Mouse (Mus musculus) cerebellum, adult 2 months (tissue): ENCODE measurements at regions not wholly inside any gene's neighbourhood (a gene's known extent, or its start where the extent isn't known, plus 50 kb on each side); places are given as distances from the start of the nearest gene placed in this dataset.

Experiments
- DNase-seq, 2 experiments: peaks; one replicate each; pipeline ENCODE4 v3.0.0; 2021
- H3K27ac ChIP-seq: fragments of 200-500 bp; 2 replicates; pipeline ENCODE4 v1.5.1; 2012; ENCODE audit warnings: low read length, control low read depth, inconsistent platforms; ENCODE audit not compliant: insufficient read depth
- H3K27me3 ChIP-seq: fragments of 200-500 bp; 2 replicates; pipeline ENCODE4 v1.6.1; 2012; ENCODE audit warnings: inconsistent platforms, mild to moderate bottlenecking, low read length, moderate library complexity; ENCODE audit not compliant: control insufficient read depth, insufficient read depth
- H3K4me1 ChIP-seq: fragments of 200-500 bp; 2 replicates; pipeline ENCODE4 v1.6.1; 2011; ENCODE audit warnings: low read length; ENCODE audit not compliant: control insufficient read depth, insufficient read depth
- H3K4me3 ChIP-seq: fragments of 200-500 bp; replicated peaks from 2 replicates; pipeline ENCODE3; 2011; ENCODE audit warnings: mild to moderate bottlenecking, low read depth, low read length, control low read depth; ENCODE audit not compliant: insufficient read depth
- CTCF ChIP-seq: fragments of 200-500 bp; IDR thresholded peaks from 2 replicates; pipeline ENCODE4 v1.5.1; 2011; ENCODE audit warnings: low read depth, mild to moderate bottlenecking, control low read depth, low read length, moderate library complexity, borderline replicate concordance; ENCODE audit not compliant: insufficient read depth
- POLR2A ChIP-seq: fragments of 200-500 bp; IDR thresholded peaks from 2 replicates; pipeline ENCODE4 v1.6.1; 2011; ENCODE audit warnings: low read length, control low read depth, borderline replicate concordance; ENCODE audit not compliant: insufficient read depth
- WGBS: fragments of 180-500 bp; shearing (Covaris S2); methylation state at CpG from one replicate; pipeline ENCODE4 v1.1.7; 2018; 5-methylcytosine and 5-hydroxymethylcytosine counted together

DNA sequence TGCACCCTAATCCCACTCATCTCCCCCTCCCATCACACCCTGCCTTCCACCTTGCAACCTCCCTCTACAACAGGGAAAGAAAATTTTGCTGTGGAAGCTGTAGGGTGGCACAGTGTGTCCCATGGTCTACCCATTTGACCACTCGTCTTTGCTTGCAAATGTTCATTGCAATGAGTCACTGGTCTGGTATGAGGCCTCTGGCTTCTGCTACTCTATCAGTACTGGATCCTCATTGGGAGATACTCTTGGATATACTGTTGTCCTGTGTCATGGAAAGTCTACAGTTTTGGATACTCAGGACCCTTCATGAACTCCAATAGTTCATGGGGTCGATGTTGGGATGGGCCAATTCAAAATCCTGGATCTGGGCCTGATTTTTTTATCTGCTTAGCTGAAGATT lies 156.1 kb downstream of the 1500009L16Rik start:
- WGBS = 29% methylated on average over 2 of the region's 2 CpGs
- no peaks in the 10 kb centered on the region for H3K27me3 ChIP-seq
- DNase-seq = no peak
- no peak for TF ChIP-seq CTCF
- no peak for TF ChIP-seq POLR2A
- no peak overlapping the region for H3K4me3 ChIP-seq
- H3K27ac ChIP-seq = no peak overlapping the region
- no peaks in the 10 kb centered on the region for H3K4me1 ChIP-seq

DNA sequence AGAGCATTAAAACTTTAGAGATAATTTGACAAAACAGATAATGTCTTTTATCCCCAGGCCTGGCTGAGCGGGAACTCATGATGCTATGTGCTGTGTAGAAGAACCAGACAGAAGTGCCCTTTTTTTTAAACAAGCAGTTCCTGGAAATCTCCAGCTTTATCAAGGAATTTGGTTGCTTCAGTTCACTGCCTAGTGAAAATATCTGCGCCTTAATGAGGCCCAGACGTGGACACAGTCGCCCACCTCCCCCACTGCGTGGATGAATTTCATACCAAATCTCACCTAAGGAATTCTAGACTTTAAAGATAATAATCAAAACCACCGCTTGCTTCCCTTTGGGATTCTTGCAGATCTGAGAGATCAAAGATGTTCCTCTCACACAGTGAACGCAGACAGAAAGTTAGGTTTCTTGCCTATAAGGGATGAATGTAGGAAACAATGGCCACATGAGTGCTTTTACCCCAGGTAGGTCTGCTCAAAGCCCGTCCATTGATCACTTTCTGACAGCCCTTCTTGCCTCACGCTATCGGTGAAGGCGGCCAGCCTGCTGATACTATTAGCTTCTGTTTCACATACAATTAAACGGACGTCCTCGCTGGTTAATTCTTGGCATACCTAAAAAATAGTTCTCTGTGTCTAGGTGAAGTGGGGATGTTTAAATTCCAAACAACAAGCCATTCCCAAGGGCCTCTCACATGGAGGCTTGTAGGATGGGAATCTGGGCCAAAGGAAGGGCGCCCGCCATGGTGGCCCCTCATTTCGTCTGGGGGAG lies 159.6 kb downstream of the 1500009L16Rik start:
- Histone ChIP-seq H3K27me3 (no peaks in the 10 kb centered on the region), H3K27ac (no peak overlapping the region), H3K4me3 (no peak overlapping the region), H3K4me1 (no peaks in the 10 kb centered on the region)
- no peak for DNase-seq
- WGBS = 90% methylated on average over 17 of the region's 17 CpGs
- no peak for TF ChIP-seq POLR2A
- no peak for TF ChIP-seq CTCF

DNA sequence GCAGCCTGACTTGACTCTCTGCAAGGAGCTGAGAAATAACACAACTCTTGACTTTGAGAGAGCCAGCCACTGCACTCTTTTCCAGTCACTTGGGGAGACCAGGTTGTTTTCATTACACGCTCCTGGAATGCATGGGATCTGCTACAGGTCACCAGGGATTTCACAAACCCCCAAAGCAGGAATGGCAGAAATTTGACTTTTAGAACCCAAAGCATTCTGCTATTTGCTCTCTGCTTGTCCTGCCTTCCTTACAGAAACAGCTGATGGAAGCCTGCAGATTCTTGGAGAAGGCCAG lies 160.2 kb downstream of the 1500009L16Rik start:
- Histone ChIP-seq H3K27ac (no peak overlapping the region), H3K4me3 (no peak overlapping the region), H3K4me1 (no peaks in the 10 kb centered on the region; the same call in 1 of the 2 replicates), H3K27me3 (no peaks in the 10 kb centered on the region)
- 81% methylated on average over 1 of the region's 1 CpGs for WGBS
- no peak for TF ChIP-seq CTCF
- TF ChIP-seq POLR2A = no peak
- DNase-seq = no peak

DNA sequence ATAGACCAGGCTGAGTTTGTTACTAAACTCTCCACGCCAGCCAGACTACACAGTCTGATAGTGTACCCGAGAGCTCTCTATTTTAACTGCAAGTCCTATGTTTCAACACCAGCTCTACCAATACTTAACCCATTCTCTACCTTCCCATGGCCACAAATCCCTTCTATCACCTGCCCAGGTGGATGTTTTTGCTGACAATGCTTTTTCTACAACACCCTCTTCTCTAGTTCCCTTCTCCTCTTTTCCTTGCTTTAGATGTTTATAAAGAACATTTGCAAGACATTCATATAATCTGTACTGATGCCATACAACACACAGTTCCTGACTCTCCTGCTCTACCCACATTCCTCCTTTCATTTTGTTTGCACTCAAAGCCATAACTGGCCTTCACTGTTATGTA lies 161.9 kb downstream of the 1500009L16Rik start:
- no peak overlapping the region for H3K4me3 ChIP-seq
- no peak overlapping the region for H3K27ac ChIP-seq
- no peak for DNase-seq
- 95% methylated on average over 2 of the region's 2 CpGs for WGBS
- TF ChIP-seq CTCF (no peak), POLR2A (no peak)
- H3K27me3 ChIP-seq = no peaks in the 10 kb centered on the region
- no peaks in the 10 kb centered on the region; the same call in 1 of the 2 replicates for H3K4me1 ChIP-seq

DNA sequence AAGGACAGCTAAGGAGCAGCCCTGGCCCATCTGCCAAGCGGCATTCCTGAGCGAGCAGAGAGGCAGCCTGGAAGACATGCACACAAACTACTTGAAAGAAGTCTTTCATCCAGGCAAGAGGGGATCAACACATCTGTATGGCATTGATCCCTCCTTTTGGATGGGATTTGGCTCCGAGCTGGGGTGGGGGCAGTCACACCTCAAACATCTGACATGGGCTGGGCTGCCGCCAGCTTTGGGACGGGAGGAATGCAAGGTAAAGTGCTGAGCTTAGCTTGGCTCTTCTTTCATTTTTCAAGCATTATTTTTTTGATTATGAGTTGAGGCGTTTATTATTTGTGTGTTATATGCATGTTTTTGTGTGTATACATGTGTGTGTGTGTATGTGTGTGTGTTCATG lies 165.9 kb downstream of the 1500009L16Rik start:
- 80% methylated on average over 6 of the region's 6 CpGs for WGBS
- Histone ChIP-seq H3K27me3 (no peaks in the 10 kb centered on the region), H3K27ac (no peak overlapping the region), H3K4me1 (no peaks in the 10 kb centered on the region; the same call in 1 of the 2 replicates), H3K4me3 (no peak overlapping the region)
- no peak for DNase-seq
- TF ChIP-seq POLR2A (no peak), CTCF (no peak)

GRCm38 (mm10) chr10:83895741-83896150 lies 173.1 kb downstream of the 1500009L16Rik start:
- Histone ChIP-seq H3K4me3 (no peak overlapping the region), H3K4me1 (no peaks in the 10 kb centered on the region), H3K27ac (no peak overlapping the region), H3K27me3 (no peaks in the 10 kb centered on the region; the same call in 1 of the 2 replicates)
- 8% methylated on average over 3 of the region's 3 CpGs for WGBS
- peak in 1 of 2 experiments; percentile 5 for DNase-seq
- no peak for TF ChIP-seq CTCF
- no peak for TF ChIP-seq POLR2A

DNA sequence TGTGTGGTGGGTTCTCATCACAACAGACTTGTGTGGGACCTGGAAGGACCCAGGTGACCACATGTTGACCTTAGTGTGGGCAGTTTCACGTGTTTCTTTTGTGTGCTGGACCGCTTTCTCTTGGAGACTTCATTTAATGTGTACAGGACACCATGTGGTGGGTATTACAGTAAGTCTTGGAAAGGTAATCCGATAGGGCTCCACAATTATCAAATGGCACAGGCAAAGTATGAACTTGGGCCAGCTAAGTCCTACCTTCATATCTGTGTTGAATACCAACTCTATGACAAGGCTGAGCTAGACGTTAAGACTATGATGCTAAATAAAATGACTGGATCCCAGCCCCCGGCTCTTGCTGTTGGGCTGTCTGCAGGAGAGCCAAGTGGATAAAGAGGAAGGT lies 173.5 kb downstream of the 1500009L16Rik start:
- DNase-seq = no peak
- 72% methylated on average over 5 of the region's 5 CpGs for WGBS
- Histone ChIP-seq H3K27me3 (no peaks in the 10 kb centered on the region; the same call in 1 of the 2 replicates), H3K27ac (no peak overlapping the region), H3K4me3 (no peak overlapping the region), H3K4me1 (no peaks in the 10 kb centered on the region)
- TF ChIP-seq CTCF = no peak
- TF ChIP-seq POLR2A = no peak

GRCm38 (mm10) chr10:83897558-83897957 lies 174.9 kb downstream of the 1500009L16Rik start:
- WGBS = 86% methylated on average over 6 of the region's 6 CpGs
- no peaks in the 10 kb centered on the region; the same call in 1 of the 2 replicates for H3K27me3 ChIP-seq
- no peak overlapping the region for H3K27ac ChIP-seq
- H3K4me3 ChIP-seq = no peak overlapping the region
- DNase-seq = no peak
- TF ChIP-seq CTCF = no peak
- no peak for TF ChIP-seq POLR2A
- H3K4me1 ChIP-seq = no peaks in the 10 kb centered on the region
